Mouse (Mus musculus) cortical plate, adult 2 months (tissue): ENCODE measurements at regions not wholly inside any gene's neighbourhood (a gene's known extent, or its start where the extent isn't known, plus 50 kb on each side); places are given as distances from the start of the nearest gene placed in this dataset.

Experiments
- CTCF ChIP-seq: fragments of 200-500 bp; IDR thresholded peaks from 2 replicates; pipeline ENCODE4 v1.5.1; 2011; ENCODE audit warnings: mild to moderate bottlenecking, control low read depth, low read length; ENCODE audit not compliant: insufficient read depth; ENCODE audit errors: extremely low read depth
- POLR2A ChIP-seq: fragments of 200-500 bp; IDR thresholded peaks from 2 replicates; pipeline ENCODE4 v1.6.1; 2011; ENCODE audit warnings: mild to moderate bottlenecking, low read length, control low read depth; ENCODE audit not compliant: insufficient read depth; ENCODE audit errors: extremely low read depth

- no peak for TF ChIP-seq CTCF
- no peak for TF ChIP-seq POLR2A
Observed at GRCm38 (mm10) chr13:83724196-83724595, 220.4 kb downstream of the Mef2c start.
